Mouse (Mus musculus): Measurements from ENCODE around the gene Gm10974.

The Gm10974 gene

GRCm38 (mm10) chr7:66365904-66366303 lies at the start of gene Gm10974:
Gm10974 (plus strand) TSS chr7:66365905.
- no peak for DNase-seq (ENCODE audit: low spot score)

- no peak for DNase-seq (ENCODE audit: low spot score)
Observed at GRCm38 (mm10) chr7:66318147-66318546, 47.6 kb upstream of the Gm10974 start.

- DNase-seq (ENCODE audit: low spot score) = no peak
Observed at GRCm38 (mm10) chr7:66320996-66321395, 44.7 kb upstream of the Gm10974 start.

- no peak for DNase-seq (ENCODE audit: low spot score)
Observed at GRCm38 (mm10) chr7:66323252-66324015, 42.3 kb upstream of the Gm10974 start.

- peak; percentile 13 for DNase-seq (ENCODE audit: low spot score)
Observed at GRCm38 (mm10) chr7:66325419-66326053, 40.2 kb upstream of the Gm10974 start.

- no peak for DNase-seq (ENCODE audit: low spot score)
Observed at GRCm38 (mm10) chr7:66327516-66327915, 38.2 kb upstream of the Gm10974 start.

- peak; percentile 2 for DNase-seq (ENCODE audit: low spot score)
Observed at GRCm38 (mm10) chr7:66330610-66331009, 35.1 kb upstream of the Gm10974 start.

GRCm38 (mm10) chr7:66332340-66332739 lies 33.4 kb upstream of the Gm10974 start:
- peak; percentile 4 for DNase-seq (ENCODE audit: low spot score)

GRCm38 (mm10) chr7:66333906-66334500 lies 31.7 kb upstream of the Gm10974 start:
- DNase-seq (ENCODE audit: low spot score) = no peak

GRCm38 (mm10) chr7:66336955-66337354 lies 28.8 kb upstream of the Gm10974 start:
- DNase-seq (ENCODE audit: low spot score) = no peak

- peak; percentile 45 for DNase-seq (ENCODE audit: low spot score)
Observed at GRCm38 (mm10) chr7:66339625-66340024, 26.1 kb upstream of the Gm10974 start.

GRCm38 (mm10) chr7:66340044-66340443 lies 25.7 kb upstream of the Gm10974 start:
- no peak for DNase-seq (ENCODE audit: low spot score)

- peak; percentile 45 for DNase-seq (ENCODE audit: low spot score)
Observed at GRCm38 (mm10) chr7:66342323-66342722, 23.4 kb upstream of the Gm10974 start.

- no peak for DNase-seq (ENCODE audit: low spot score)
Observed at GRCm38 (mm10) chr7:66342831-66343230, 22.9 kb upstream of the Gm10974 start.

GRCm38 (mm10) chr7:66343307-66343706 lies 22.4 kb upstream of the Gm10974 start:
- DNase-seq (ENCODE audit: low spot score) = no peak

GRCm38 (mm10) chr7:66346959-66347663 lies 18.6 kb upstream of the Gm10974 start:
- no peak for DNase-seq (ENCODE audit: low spot score)

GRCm38 (mm10) chr7:66348588-66348987 lies 17.1 kb upstream of the Gm10974 start:
- DNase-seq (ENCODE audit: low spot score) = no peak

GRCm38 (mm10) chr7:66349670-66350069 lies 16.0 kb upstream of the Gm10974 start:
- no peak for DNase-seq (ENCODE audit: low spot score)

- no peak for DNase-seq (ENCODE audit: low spot score)
Observed at GRCm38 (mm10) chr7:66351074-66351473, 14.6 kb upstream of the Gm10974 start.

GRCm38 (mm10) chr7:66354911-66355310 lies 10.8 kb upstream of the Gm10974 start:
- no peak for DNase-seq (ENCODE audit: low spot score)

- DNase-seq (ENCODE audit: low spot score) = no peak
Observed at GRCm38 (mm10) chr7:66355791-66356522, 9.7 kb upstream of the Gm10974 start.

- DNase-seq (ENCODE audit: low spot score) = no peak
Observed at GRCm38 (mm10) chr7:66358461-66358860, 7.2 kb upstream of the Gm10974 start.

All from MN1 (cell line).